Mouse (Mus musculus) CH12.LX (cell line): Measurements from ENCODE around the gene Fbxl17.

Experiments
- CHD2 ChIP-seq: IDR thresholded peaks from 2 replicates; pipeline ENCODE4 v1.6.1; 2011; ENCODE audit warnings: low read length, improper control_type of control experiment
- CTCF ChIP-seq, 2 experiments: IDR thresholded peaks in 1 of 2; conservative IDR thresholded peaks in 1 of 2; 2 replicates each; pipeline ENCODE4 v1.5.1; 2011 to 2012; ENCODE audit warnings: low read depth in 2 of 2, low read length in 2 of 2, improper control_type of control experiment in 1 of 2, inconsistent platforms in 1 of 2, mild to moderate bottlenecking in 1 of 2, moderate library complexity in 1 of 2
- ELF1 ChIP-seq: IDR thresholded peaks from 2 replicates; pipeline ENCODE4 v1.6.1; 2014; ENCODE audit warnings: low read depth, mild to moderate bottlenecking, inconsistent platforms, low read length, improper control_type of control experiment
- MAX ChIP-seq: IDR thresholded peaks from 2 replicates; pipeline ENCODE4 v1.6.1; 2011; ENCODE audit warnings: low read length, improper control_type of control experiment
- MAZ ChIP-seq: IDR thresholded peaks from 2 replicates; pipeline ENCODE4 v1.6.1; 2012; ENCODE audit warnings: low read depth, mild to moderate bottlenecking, inconsistent platforms, low read length, improper control_type of control experiment, moderate library complexity
- MXI1 ChIP-seq: IDR thresholded peaks from 2 replicates; pipeline ENCODE4 v1.6.1; 2011; ENCODE audit warnings: mild to moderate bottlenecking, low read depth, low read length, improper control_type of control experiment
- POLR2A ChIP-seq: IDR thresholded peaks from 2 replicates; pipeline ENCODE4 v1.6.1; 2011; ENCODE audit warnings: low read depth, mild to moderate bottlenecking, improper control_type of control experiment, low read length
- USF1 ChIP-seq: IDR thresholded peaks from 2 replicates; pipeline ENCODE4 v1.6.1; 2014; ENCODE audit warnings: low read depth, mild to moderate bottlenecking, inconsistent platforms, low read length, improper control_type of control experiment

- TF ChIP-seq CHD2 (no peak), CTCF (conservative IDR thresholded peaks at IDR 0.05 in 1 of 2, IDR thresholded peaks at IDR 0.05 in 1 of 2; ENCODE audit: low read depth in 2 of 2, low read length in 2 of 2) (no peak), MAZ (no peak), MAX (no peak), ELF1 (no peak), POLR2A (no peak), MXI1 (no peak), USF1 (no peak)
Observed at GRCm38 (mm10) chr17:63207714-63208113, 292.1 kb downstream of the Fbxl17 start.
